Mouse (Mus musculus): Measurements from ENCODE around the gene Gm17657. TPM values are rescaled to one million over a fixed set of nuclear protein-coding genes. Genes with fewer than 3 reads are reported as not detected.
"Not testable (repeated sequence)": the region's sequence is repeated elsewhere in the genome, so short reads cannot be mapped to it uniquely, and the experiment has no call there.

Gene Gm17657
- polyA plus RNA-seq, 1 experiment from 2014 or later, result not detected

GRCm38 (mm10) chr17:29542831-29543690 lies 6.4 kb downstream of the Gm17657 start:
- Histone ChIP-seq H3K4me2 (replicated peaks) (no peak overlapping the region), H3K4me3 (no peak overlapping the region), H3K27me3 (no peaks in the 10 kb centered on the region), H3K9me3 (no peaks in the 10 kb centered on the region), H3K9ac (replicated peaks) (no peak overlapping the region), H3K27ac (replicated peaks) (no peak overlapping the region), H3K36me3 (no peaks in the 10 kb centered on the region), H3K4me1 (no peaks in the 10 kb centered on the region)
- ATAC-seq (replicated peaks), result no peak
- 72% methylated on average over 19 of the region's 19 CpGs for WGBS

GRCm38 (mm10) chr17:29541419-29541818 lies 8.0 kb downstream of the Gm17657 start:
- ATAC-seq (replicated peaks), result no peak
- WGBS, result 74% methylated on average over 14 of the region's 14 CpGs
- Histone ChIP-seq H3K27me3 (no peaks in the 10 kb centered on the region), H3K4me1 (no peaks in the 10 kb centered on the region), H3K9me3 (no peaks in the 10 kb centered on the region), H3K27ac (replicated peaks) (no peak overlapping the region), H3K9ac (replicated peaks) (no peak overlapping the region), H3K4me3 (no peak overlapping the region), H3K36me3 (no peaks in the 10 kb centered on the region), H3K4me2 (replicated peaks) (no peak overlapping the region)

- Histone ChIP-seq H3K9ac (replicated peaks) (no peak overlapping the region), H3K9me3 (no peaks in the 10 kb centered on the region), H3K27me3 (no peaks in the 10 kb centered on the region), H3K4me3 (no peak overlapping the region), H3K4me1 (no peaks in the 10 kb centered on the region), H3K4me2 (replicated peaks) (no peak overlapping the region), H3K27ac (replicated peaks) (no peak overlapping the region), H3K36me3 (no peaks in the 10 kb centered on the region)
- WGBS, result 88% methylated on average over 8 of the region's 8 CpGs
- no peak for ATAC-seq (replicated peaks)
Measured at GRCm38 (mm10) chr17:29540426-29540825, 9.0 kb downstream of the Gm17657 start.

GRCm38 (mm10) chr17:29533866-29534265 lies 15.6 kb downstream of the Gm17657 start:
- Histone ChIP-seq H3K4me3 (no peak overlapping the region), H3K27me3 (no peaks in the 10 kb centered on the region), H3K36me3 (no peaks in the 10 kb centered on the region), H3K4me2 (replicated peaks) (no peak overlapping the region), H3K27ac (replicated peaks) (no peak overlapping the region), H3K9ac (replicated peaks) (no peak overlapping the region), H3K4me1 (no peaks in the 10 kb centered on the region), H3K9me3 (no peaks in the 10 kb centered on the region)
- WGBS, result 91% methylated on average over 11 of the region's 11 CpGs
- no peak for ATAC-seq (replicated peaks)

- no peak for ATAC-seq (replicated peaks)
- Histone ChIP-seq H3K9ac (replicated peaks) (no peak overlapping the region), H3K4me1 (no peaks in the 10 kb centered on the region), H3K27ac (replicated peaks) (no peak overlapping the region), H3K9me3 (no peaks in the 10 kb centered on the region), H3K4me2 (replicated peaks) (no peak overlapping the region), H3K36me3 (no peaks in the 10 kb centered on the region), H3K27me3 (no peaks in the 10 kb centered on the region), H3K4me3 (no peak overlapping the region)
- 43% methylated on average over 10 of the region's 10 CpGs for WGBS
Measured at GRCm38 (mm10) chr17:29531757-29532384, 17.6 kb downstream of the Gm17657 start.

GRCm38 (mm10) chr17:29531278-29531677 lies 18.2 kb downstream of the Gm17657 start:
- no peak overlapping the region for H3K9ac ChIP-seq (replicated peaks)
- no peak overlapping the region for H3K27ac ChIP-seq (replicated peaks)
- H3K4me1 ChIP-seq, result no peaks in the 10 kb centered on the region
- no peaks in the 10 kb centered on the region for H3K36me3 ChIP-seq
- no peaks in the 10 kb centered on the region for H3K27me3 ChIP-seq
- WGBS, result 80% methylated on average over 9 of the region's 9 CpGs
- no peak overlapping the region for H3K4me3 ChIP-seq
- no peak for ATAC-seq (replicated peaks)
- H3K4me2 ChIP-seq (replicated peaks), result no peak overlapping the region
- H3K9me3 ChIP-seq, result no peaks in the 10 kb centered on the region

- Histone ChIP-seq H3K4me3 (no peak overlapping the region), H3K36me3 (no peaks in the 10 kb centered on the region), H3K9me3 (no peaks in the 10 kb centered on the region), H3K4me1 (no peaks in the 10 kb centered on the region), H3K27me3 (no peaks in the 10 kb centered on the region), H3K4me2 (replicated peaks) (no peak overlapping the region), H3K9ac (replicated peaks) (no peak overlapping the region), H3K27ac (replicated peaks) (no peak overlapping the region)
- ATAC-seq (replicated peaks), result no peak
- 88% methylated on average over 4 of the region's 6 CpGs for WGBS
Measured at GRCm38 (mm10) chr17:29530508-29530907, 18.9 kb downstream of the Gm17657 start.

GRCm38 (mm10) chr17:29528568-29529187 lies 20.8 kb downstream of the Gm17657 start:
- Histone ChIP-seq H3K27ac (replicated peaks) (no peak overlapping the region), H3K9ac (replicated peaks) (no peak overlapping the region), H3K4me3 (no peak overlapping the region), H3K4me2 (replicated peaks) (no peak overlapping the region), H3K9me3 (no peaks in the 10 kb centered on the region), H3K36me3 (no peaks in the 10 kb centered on the region), H3K27me3 (no peaks in the 10 kb centered on the region), H3K4me1 (no peaks in the 10 kb centered on the region)
- WGBS, result 81% methylated on average over 8 of the region's 8 CpGs
- no peak for ATAC-seq (replicated peaks)

GRCm38 (mm10) chr17:29525613-29526012 lies 23.8 kb downstream of the Gm17657 start:
- Histone ChIP-seq H3K4me3 (no peak overlapping the region), H3K27ac (replicated peaks) (no peak overlapping the region), H3K27me3 (no peaks in the 10 kb centered on the region), H3K4me1 (no peaks in the 10 kb centered on the region), H3K4me2 (replicated peaks) (no peak overlapping the region), H3K9ac (replicated peaks) (no peak overlapping the region), H3K9me3 (no peaks in the 10 kb centered on the region), H3K36me3 (no peaks in the 10 kb centered on the region)
- ATAC-seq (replicated peaks), result no peak
- 77% methylated on average over 2 of the region's 2 CpGs for WGBS

- WGBS, result 75% methylated on average over 8 of the region's 8 CpGs
- no peak overlapping the region for H3K4me3 ChIP-seq
- no peak for ATAC-seq (replicated peaks)
- H3K36me3 ChIP-seq, result no peaks in the 10 kb centered on the region
- H3K27ac ChIP-seq (replicated peaks), result no peak overlapping the region
- no peak overlapping the region for H3K4me2 ChIP-seq (replicated peaks)
- no peaks in the 10 kb centered on the region for H3K9me3 ChIP-seq
- no peaks in the 10 kb centered on the region for H3K27me3 ChIP-seq
- no peaks in the 10 kb centered on the region for H3K4me1 ChIP-seq
- no peak overlapping the region for H3K9ac ChIP-seq (replicated peaks)
Measured at GRCm38 (mm10) chr17:29519731-29520130, 29.7 kb downstream of the Gm17657 start.

- H3K4me2 ChIP-seq (replicated peaks); ATAC-seq (replicated peaks); H3K4me1 ChIP-seq; H3K36me3 ChIP-seq; H3K4me3 ChIP-seq; H3K27me3 ChIP-seq; H3K9ac ChIP-seq (replicated peaks); H3K27ac ChIP-seq (replicated peaks); H3K9me3 ChIP-seq: not testable (repeated sequence)
- WGBS, result 91% methylated on average over 5 of the region's 5 CpGs
Measured at GRCm38 (mm10) chr17:29518665-29519064, 30.8 kb downstream of the Gm17657 start.

- 2% methylated on average over 11 of the region's 11 CpGs for WGBS
- H3K27ac ChIP-seq (replicated peaks), result no peak overlapping the region
- no peaks in the 10 kb centered on the region for H3K9me3 ChIP-seq
- H3K4me3 ChIP-seq, result no peak overlapping the region
- no peaks in the 10 kb centered on the region for H3K4me1 ChIP-seq
- H3K27me3 ChIP-seq, result no peaks in the 10 kb centered on the region
- no peaks in the 10 kb centered on the region for H3K36me3 ChIP-seq
- ATAC-seq (replicated peaks), result 0 out of 2 replicates have a peak, but pooled peaks have one; percentile 51
- H3K4me2 ChIP-seq (replicated peaks), result no peak overlapping the region
- H3K9ac ChIP-seq (replicated peaks), result no peak overlapping the region
Measured at GRCm38 (mm10) chr17:29514435-29514834, 35.0 kb downstream of the Gm17657 start.

Data from forebrain, embryonic 15.5 days (tissue).